Comparison of ENCODE assay signal across 7 mouse cellular contexts in genomic region chr7:135165155-135165554, GRCm38 (mm10).
DNase-seq lines count a peak whose midpoint lies in the region; ATAC-seq and TF ChIP-seq lines count a peak whose summit lies in the region.

No protein-coding gene starts in this region.

- no peak for TF ChIP-seq POLR2A in cortical plate, adult 2 months (IDR thresholded peaks at IDR 0.05; ENCODE audit: extremely low read depth, insufficient read depth, low read length)

- H3K4me1 ChIP-seq in ES-E14 (ENCODE audit: control insufficient read depth in 2 of 2, insufficient read depth in 2 of 2, low read length in 2 of 2, poor library complexity in 1 of 2): peaks cover 0 to 7% of the 10 kb centered on the region in 2 experiments; a peak in 1 of 4 replicates
- H3K4me1 ChIP-seq in cortical plate, adult 2 months (ENCODE audit: control insufficient read depth, insufficient read depth, low read length): no peaks in the 10 kb centered on the region

- intact Hi-C loops in heart, postnatal 14 days (cut with DNase I): no loop called here

- peak; percentile 75 for DNase-seq in ES-E14 (ENCODE audit: low read depth, low spot score)
- DNase-seq in adrenal gland, adult (ENCODE audit: inconsistent age in 2 of 2, low spot score in 1 of 2): peak; percentile 62 to 82
- peak; percentile 18 to 66 for DNase-seq in heart, postnatal 14 days
- DNase-seq in layer of hippocampus, postnatal 10 days (ENCODE audit: low spot score in 2 of 2): peak; percentile 58 to 63
- peak; percentile 72 for DNase-seq in testis, postnatal 10 days (ENCODE audit: low spot score)

- no peak overlapping the region for H3K27ac ChIP-seq in ES-E14 (ENCODE audit: insufficient read depth, low read depth, low read length, poor library complexity, severe bottlenecking)
- no peak overlapping the region for H3K27ac ChIP-seq in cortical plate, adult 2 months (ENCODE audit: insufficient read depth, low read length)

- peak; percentile 50 for ATAC-seq in megakaryocyte, adult 5-6 weeks (ENCODE audit: poor library complexity, severe bottlenecking)

- no peaks in the 10 kb centered on the region for H3K9me3 ChIP-seq in ES-E14 (ENCODE audit: control insufficient read depth, insufficient read depth, low read depth, low read length)

- H3K9ac ChIP-seq in ES-E14 (ENCODE audit: insufficient read depth, low read depth, low read length, poor library complexity, severe bottlenecking): no peak overlapping the region

- peaks cover 9% of the 10 kb centered on the region; the same call in 1 of the 2 replicates for H3K36me3 ChIP-seq in ES-E14 (ENCODE audit: control insufficient read depth, insufficient read depth, low read length, poor library complexity, severe bottlenecking)

- TF ChIP-seq CTCF in cortical plate, adult 2 months (IDR thresholded peaks at IDR 0.05; ENCODE audit: extremely low read depth, insufficient read depth, low read length): peak; percentile 85

- in situ Hi-C loops in ES-E14 (cut with MboI; ENCODE audit: low sequenced_read_pairs in 2 of 2, unreplicated experiment in 2 of 2): no loop called here

- no peak overlapping the region for H3K4me3 ChIP-seq in ES-E14 (ENCODE audit: insufficient read depth in 1 of 2, low read depth in 1 of 2, low read length in 2 of 2, poor library complexity in 1 of 2, severe bottlenecking in 1 of 2)
- H3K4me3 ChIP-seq in cortical plate, adult 2 months (ENCODE audit: insufficient read depth, low read length): no peak overlapping the region

TF ChIP-seq in ES-E14, 5 proteins besides CTCF, POLR2A, EP300 and RAD21:
- TF ChIP-seq ZNF384 (IDR thresholded peaks at IDR 0.05; ENCODE audit: low read depth, low read length) (no peak), ZC3H11A (IDR thresholded peaks at IDR 0.05; ENCODE audit: borderline replicate concordance, low read depth, low read length) (0 out of 2 replicates have a peak, but pooled peaks have one; percentile 25)
